Mouse (Mus musculus): ENCODE measurements around the gene Cotl1. TPM values are rescaled to one million over a fixed set of nuclear protein-coding genes. Genes with fewer than 3 reads are reported as not detected.
A peak's percentile ranks its signal among the peaks of the same experiment; 100 is the strongest.

The Cotl1 gene
- polyA plus RNA-seq, 1 experiment from 2014 or later: 139 TPM

GRCm38 (mm10) chr8:119844577-119844976, 4.2 kb upstream of the Cotl1 start:
- 44% methylated on average over 8 of the region's 8 CpGs for WGBS
- no peak overlapping the region for H3K4me2 ChIP-seq (ENCODE audit: low read length)

GRCm38 (mm10) chr8:119843444-119843843, 3.1 kb upstream of the Cotl1 start:
- Histone ChIP-seq H3K9ac (ENCODE audit: low read depth, low read length) (no peak overlapping the region), H3K4me1 (ENCODE audit: control insufficient read depth, insufficient read depth, low read length) (peaks cover 14% of the 10 kb centered on the region), H3K27ac (ENCODE audit: low read length) (no peak overlapping the region), H3K27me3 (ENCODE audit: control insufficient read depth, insufficient read depth, low read depth, low read length) (no peaks in the 10 kb centered on the region; the same call in 1 of the 2 replicates), H3K36me3 (ENCODE audit: control insufficient read depth, insufficient read depth, low read length) (no peaks in the 10 kb centered on the region), H3K4me2 (ENCODE audit: low read length) (no peak overlapping the region), H3K4me3 (ENCODE audit: low read depth, low read length) (no peak overlapping the region), H3K9me3 (replicated peaks; ENCODE audit: control insufficient read depth, low read length, poor library complexity, severe bottlenecking) (no peaks in the 10 kb centered on the region)
- ATAC-seq: no peak
- 2% methylated on average over 4 of the region's 4 CpGs for WGBS

More at GRCm38 (mm10) chr8:119844577-119844976, 4.2 kb upstream of the Cotl1 start:
- H3K9ac ChIP-seq (ENCODE audit: low read depth, low read length): no peak overlapping the region
- no peak overlapping the region for H3K4me3 ChIP-seq (ENCODE audit: low read depth, low read length)
- H3K27ac ChIP-seq (ENCODE audit: low read length): no peak overlapping the region
- H3K4me1 ChIP-seq (ENCODE audit: control insufficient read depth, insufficient read depth, low read length): peaks cover 9% of the 10 kb centered on the region
- no peaks in the 10 kb centered on the region for H3K9me3 ChIP-seq (replicated peaks; ENCODE audit: control insufficient read depth, low read length, poor library complexity, severe bottlenecking)
- H3K27me3 ChIP-seq (ENCODE audit: control insufficient read depth, insufficient read depth, low read depth, low read length): no peaks in the 10 kb centered on the region; the same call in 1 of the 2 replicates
- no peaks in the 10 kb centered on the region for H3K36me3 ChIP-seq (ENCODE audit: control insufficient read depth, insufficient read depth, low read length)
- no peak for ATAC-seq

GRCm38 (mm10) chr8:119840905-119841411, 614 bp upstream of the Cotl1 start:
- H3K4me3 ChIP-seq (ENCODE audit: low read depth, low read length): peak overlapping the region; percentile 59
- H3K9ac ChIP-seq (ENCODE audit: low read depth, low read length): peak overlapping the region; percentile 7
- no peaks in the 10 kb centered on the region for H3K36me3 ChIP-seq (ENCODE audit: control insufficient read depth, insufficient read depth, low read length)
- H3K27ac ChIP-seq (ENCODE audit: low read length): peak overlapping the region; percentile 79
- peak overlapping the region; percentile 84 for H3K4me2 ChIP-seq (ENCODE audit: low read length)
- H3K4me1 ChIP-seq (ENCODE audit: control insufficient read depth, insufficient read depth, low read length): peaks cover 39% of the 10 kb centered on the region
- ATAC-seq: peak; percentile 47
- no peaks in the 10 kb centered on the region for H3K9me3 ChIP-seq (replicated peaks; ENCODE audit: control insufficient read depth, low read length, poor library complexity, severe bottlenecking)
- WGBS: 4% methylated on average over 8 of the region's 8 CpGs
- no peaks in the 10 kb centered on the region; the same call in 1 of the 2 replicates for H3K27me3 ChIP-seq (ENCODE audit: control insufficient read depth, insufficient read depth, low read depth, low read length)

GRCm38 (mm10) chr8:119839419-119840021, 824 bp downstream of the Cotl1 start:
- no peaks in the 10 kb centered on the region for H3K36me3 ChIP-seq (ENCODE audit: control insufficient read depth, insufficient read depth, low read length)
- peak overlapping the region; percentile 59 for H3K4me3 ChIP-seq (ENCODE audit: low read depth, low read length)
- peak overlapping the region; percentile 84 for H3K9ac ChIP-seq (ENCODE audit: low read depth, low read length)
- no peaks in the 10 kb centered on the region for H3K9me3 ChIP-seq (replicated peaks; ENCODE audit: control insufficient read depth, low read length, poor library complexity, severe bottlenecking)
- peak overlapping the region; percentile 84 for H3K4me2 ChIP-seq (ENCODE audit: low read length)
- peaks cover 42% of the 10 kb centered on the region for H3K4me1 ChIP-seq (ENCODE audit: control insufficient read depth, insufficient read depth, low read length)
- peak; percentile 55 for ATAC-seq
- 7% methylated on average over 14 of the region's 14 CpGs for whole genome bisulfite sequencing
- H3K27me3 ChIP-seq (ENCODE audit: control insufficient read depth, insufficient read depth, low read depth, low read length): no peaks in the 10 kb centered on the region; the same call in 1 of the 2 replicates
- H3K27ac ChIP-seq (ENCODE audit: low read length): peak overlapping the region; percentile 85

- Histone ChIP-seq H3K9me3 (replicated peaks; ENCODE audit: control insufficient read depth, low read length, poor library complexity, severe bottlenecking) (no peaks in the 10 kb centered on the region), H3K4me2 (ENCODE audit: low read length) (peak overlapping the region; percentile 84), H3K27me3 (ENCODE audit: control insufficient read depth, insufficient read depth, low read depth, low read length) (no peaks in the 10 kb centered on the region), H3K4me3 (ENCODE audit: low read depth, low read length) (peak overlapping the region; percentile 59), H3K36me3 (ENCODE audit: control insufficient read depth, insufficient read depth, low read length) (no peaks in the 10 kb centered on the region), H3K27ac (ENCODE audit: low read length) (peak overlapping the region; percentile 85; the same call in 1 of the 2 replicates), H3K4me1 (ENCODE audit: control insufficient read depth, insufficient read depth, low read length) (peaks cover 42% of the 10 kb centered on the region), H3K9ac (ENCODE audit: low read depth, low read length) (peak overlapping the region; percentile 84)
- no peak for ATAC-seq
- WGBS: 37% methylated on average over 4 of the region's 4 CpGs
Observed at GRCm38 (mm10) chr8:119838983-119839340, 1.4 kb downstream of the Cotl1 start.

GRCm38 (mm10) chr8:119838100-119838982, 2.0 kb downstream of the Cotl1 start:
- ATAC-seq: no peak
- Histone ChIP-seq H3K4me1 (ENCODE audit: control insufficient read depth, insufficient read depth, low read length) (peaks cover 47% of the 10 kb centered on the region), H3K9me3 (replicated peaks; ENCODE audit: control insufficient read depth, low read length, poor library complexity, severe bottlenecking) (no peaks in the 10 kb centered on the region), H3K4me2 (ENCODE audit: low read length) (peak overlapping the region; percentile 84), H3K36me3 (ENCODE audit: control insufficient read depth, insufficient read depth, low read length) (no peaks in the 10 kb centered on the region), H3K4me3 (ENCODE audit: low read depth, low read length) (peak overlapping the region; percentile 59), H3K27ac (ENCODE audit: low read length) (no peak overlapping the region), H3K9ac (ENCODE audit: low read depth, low read length) (peak overlapping the region; percentile 84), H3K27me3 (ENCODE audit: control insufficient read depth, insufficient read depth, low read depth, low read length) (no peaks in the 10 kb centered on the region)
- WGBS: 63% methylated on average over 19 of the region's 19 CpGs

GRCm38 (mm10) chr8:119837553-119838071, 2.7 kb downstream of the Cotl1 start:
- peak overlapping the region; percentile 59 for H3K4me3 ChIP-seq (ENCODE audit: low read depth, low read length)
- ATAC-seq: no peak
- no peaks in the 10 kb centered on the region for H3K9me3 ChIP-seq (replicated peaks; ENCODE audit: control insufficient read depth, low read length, poor library complexity, severe bottlenecking)
- H3K27me3 ChIP-seq (ENCODE audit: control insufficient read depth, insufficient read depth, low read depth, low read length): no peaks in the 10 kb centered on the region
- H3K4me1 ChIP-seq (ENCODE audit: control insufficient read depth, insufficient read depth, low read length): peaks cover 54% of the 10 kb centered on the region
- H3K36me3 ChIP-seq (ENCODE audit: control insufficient read depth, insufficient read depth, low read length): no peaks in the 10 kb centered on the region
- peak overlapping the region; percentile 36; the same call in 1 of the 2 replicates for H3K27ac ChIP-seq (ENCODE audit: low read length)
- H3K4me2 ChIP-seq (ENCODE audit: low read length): peak overlapping the region; percentile 84
- H3K9ac ChIP-seq (ENCODE audit: low read depth, low read length): peak overlapping the region; percentile 47
- 39% methylated on average over 10 of the region's 10 CpGs for WGBS

- peak overlapping the region; percentile 33 for H3K9ac ChIP-seq (ENCODE audit: low read depth, low read length)
- H3K4me2 ChIP-seq (ENCODE audit: low read length): peak overlapping the region; percentile 84
- no peak for ATAC-seq
- no peaks in the 10 kb centered on the region for H3K27me3 ChIP-seq (ENCODE audit: control insufficient read depth, insufficient read depth, low read depth, low read length)
- no peak overlapping the region for H3K27ac ChIP-seq (ENCODE audit: low read length)
- peaks cover 62% of the 10 kb centered on the region for H3K4me1 ChIP-seq (ENCODE audit: control insufficient read depth, insufficient read depth, low read length)
- 76% methylated on average over 4 of the region's 4 CpGs for WGBS
- no peaks in the 10 kb centered on the region for H3K9me3 ChIP-seq (replicated peaks; ENCODE audit: control insufficient read depth, low read length, poor library complexity, severe bottlenecking)
- H3K36me3 ChIP-seq (ENCODE audit: control insufficient read depth, insufficient read depth, low read length): no peaks in the 10 kb centered on the region
- no peak overlapping the region for H3K4me3 ChIP-seq (ENCODE audit: low read depth, low read length)
Observed at GRCm38 (mm10) chr8:119836831-119837230, 3.5 kb downstream of the Cotl1 start.

Data from midbrain, embryonic 16.5 days (tissue).